Mouse (Mus musculus) CH12.LX (cell line): ENCODE measurements at regions not wholly inside any gene's neighbourhood (a gene's known extent, or its start where the extent isn't known, plus 50 kb on each side); places are given as distances from the start of the nearest gene placed in this dataset.

Source experiments
- DNase-seq: peaks from one replicate; pipeline ENCODE4 v3.0.0-alpha.2; 2013; ENCODE audit errors: extremely low read depth
- H3K27ac ChIP-seq: 2 replicates; pipeline ENCODE4 v1.5.1; 2012; ENCODE audit warnings: low read depth, mild to moderate bottlenecking, control low read depth, moderate library complexity; ENCODE audit not compliant: insufficient read depth
- H3K27me3 ChIP-seq: replicated peaks from 2 replicates; pipeline ENCODE3; 2012; ENCODE audit warnings: inconsistent platforms
- H3K36me3 ChIP-seq, 2 experiments: replicated peaks in 1 of 2; 2 replicates each; pipeline versions ENCODE3 to v1.6.1; 2012; ENCODE audit warnings: inconsistent platforms in 1 of 2, low read length in 1 of 2, mild to moderate bottlenecking in 1 of 2, mixed read lengths in 1 of 2, moderate library complexity in 1 of 2; ENCODE audit not compliant: control insufficient read depth in 1 of 2, insufficient read depth in 1 of 2
- H3K4me1 ChIP-seq, 2 experiments: 2 replicates each; pipeline ENCODE4 v1.6.1; 2012; ENCODE audit warnings: inconsistent platforms in 1 of 2, moderate library complexity in 1 of 2; ENCODE audit not compliant: insufficient read depth in 2 of 2, control insufficient read depth in 1 of 2
- H3K4me2 ChIP-seq: 2 replicates; pipeline ENCODE4 v1.6.1; 2012; ENCODE audit warnings: low read depth, mild to moderate bottlenecking, control low read depth; ENCODE audit not compliant: poor library complexity, insufficient read depth, severe bottlenecking
- H3K4me3 ChIP-seq, 3 experiments: fragments of 150-350 bp in 1 of 3; sonication (generic) in 1 of 3; replicated peaks in 1 of 3; 2 replicates each; pipeline versions ENCODE3 to v1.5.1; 2011 to 2012; ENCODE audit warnings: low read depth in 2 of 3, low read length in 2 of 3, mild to moderate bottlenecking in 2 of 3, moderate library complexity in 2 of 3, control low read depth in 1 of 3, improper control_type of control experiment in 1 of 3, inconsistent platforms in 1 of 3, mixed read lengths in 1 of 3; ENCODE audit not compliant: poor library complexity in 1 of 3
- H3K79me2 ChIP-seq: replicated peaks from 2 replicates; pipeline ENCODE4 v1.6.1; 2012; ENCODE audit warnings: mild to moderate bottlenecking, moderate library complexity; ENCODE audit not compliant: control insufficient read depth, poor library complexity, insufficient read depth, severe bottlenecking; ENCODE audit errors: extremely low read depth
- H3K9ac ChIP-seq: 2 replicates; pipeline ENCODE4 v1.6.1; 2012; ENCODE audit warnings: low read depth, mild to moderate bottlenecking, control low read depth, moderate library complexity; ENCODE audit not compliant: insufficient read depth
- H3K9me3 ChIP-seq: replicated peaks from 2 replicates; pipeline ENCODE3; 2012; ENCODE audit warnings: low read length, inconsistent platforms, mixed read lengths
- BHLHE40 ChIP-seq: IDR thresholded peaks from 2 replicates; pipeline ENCODE4 v1.6.1; 2011; ENCODE audit warnings: mild to moderate bottlenecking, low read depth, low read length, improper control_type of control experiment
- CHD1 ChIP-seq: IDR thresholded peaks from 2 replicates; pipeline ENCODE4 v1.6.1; 2012; ENCODE audit warnings: low read depth, low read length, improper control_type of control experiment, inconsistent platforms
- ELF1 ChIP-seq: IDR thresholded peaks from 2 replicates; pipeline ENCODE4 v1.6.1; 2014; ENCODE audit warnings: low read depth, mild to moderate bottlenecking, inconsistent platforms, low read length, improper control_type of control experiment
- ETS1 ChIP-seq: conservative IDR thresholded peaks from 2 replicates; pipeline ENCODE4 v1.6.1; 2012; ENCODE audit warnings: low read depth, mild to moderate bottlenecking, inconsistent platforms, low read length, improper control_type of control experiment, moderate library complexity
- HCFC1 ChIP-seq: IDR thresholded peaks from 2 replicates; pipeline ENCODE4 v1.6.1; 2012; ENCODE audit warnings: low read depth, mild to moderate bottlenecking, inconsistent platforms, low read length, improper control_type of control experiment
- MAX ChIP-seq: IDR thresholded peaks from 2 replicates; pipeline ENCODE4 v1.6.1; 2011; ENCODE audit warnings: low read length, improper control_type of control experiment
- MAZ ChIP-seq: IDR thresholded peaks from 2 replicates; pipeline ENCODE4 v1.6.1; 2012; ENCODE audit warnings: low read depth, mild to moderate bottlenecking, inconsistent platforms, low read length, improper control_type of control experiment, moderate library complexity
- MEF2A ChIP-seq: IDR thresholded peaks from 2 replicates; pipeline ENCODE4 v1.6.1; 2014; ENCODE audit warnings: low read depth, mild to moderate bottlenecking, inconsistent platforms, low read length, improper control_type of control experiment, borderline replicate concordance
- MXI1 ChIP-seq: IDR thresholded peaks from 2 replicates; pipeline ENCODE4 v1.6.1; 2011; ENCODE audit warnings: mild to moderate bottlenecking, low read depth, low read length, improper control_type of control experiment
- PAX5 ChIP-seq: IDR thresholded peaks from 2 replicates; pipeline ENCODE4 v1.6.1; 2012; ENCODE audit warnings: low read length, inconsistent platforms, mixed read lengths
- RAD21 ChIP-seq: IDR thresholded peaks from 2 replicates; pipeline ENCODE4 v1.6.1; 2011; ENCODE audit warnings: low read depth, mild to moderate bottlenecking, low read length, improper control_type of control experiment, moderate library complexity
- TBP ChIP-seq: conservative IDR thresholded peaks from 2 replicates; pipeline ENCODE4 v1.6.1; 2011; ENCODE audit warnings: low read depth, low read length, improper control_type of control experiment
- ZC3H11A ChIP-seq: IDR thresholded peaks from 2 replicates; pipeline ENCODE4 v1.6.1; 2012; ENCODE audit warnings: low read depth, mild to moderate bottlenecking, inconsistent platforms, low read length, improper control_type of control experiment
- ZKSCAN1 ChIP-seq: IDR thresholded peaks from 2 replicates; pipeline ENCODE4 v1.6.1; 2012; ENCODE audit warnings: low read depth, inconsistent platforms, low read length, improper control_type of control experiment, borderline replicate concordance
- ZMIZ1 ChIP-seq: IDR thresholded peaks from 2 replicates; pipeline ENCODE4 v1.6.1; 2012; ENCODE audit warnings: low read depth, mild to moderate bottlenecking, inconsistent platforms, low read length, improper control_type of control experiment
- ZNF384 ChIP-seq: IDR thresholded peaks from 2 replicates; pipeline ENCODE4 v1.6.1; 2012; ENCODE audit warnings: low read depth, low read length, improper control_type of control experiment, inconsistent platforms
- dilution Hi-C: fragments of 300-500 bp; cut with MboI; formaldehyde crosslinking; loops from 2 replicates; pipeline ENCODE4 v1.14.3; 2020; ENCODE audit warnings: low sequenced_read_pairs; ENCODE audit not compliant: extremely low pct_unique_long_range_greater_than_20kb, extremely low pct_ligation_motif_present
- in situ Hi-C: fragments of 300-500 bp; cut with MboI; formaldehyde crosslinking; loops from 3 replicates; pipeline ENCODE4 v1.14.3; 2019; ENCODE audit warnings: low sequenced_read_pairs, low pct_ligation_motif_present, low pct_unique_long_range_greater_than_20kb, mixed read lengths

DNA sequence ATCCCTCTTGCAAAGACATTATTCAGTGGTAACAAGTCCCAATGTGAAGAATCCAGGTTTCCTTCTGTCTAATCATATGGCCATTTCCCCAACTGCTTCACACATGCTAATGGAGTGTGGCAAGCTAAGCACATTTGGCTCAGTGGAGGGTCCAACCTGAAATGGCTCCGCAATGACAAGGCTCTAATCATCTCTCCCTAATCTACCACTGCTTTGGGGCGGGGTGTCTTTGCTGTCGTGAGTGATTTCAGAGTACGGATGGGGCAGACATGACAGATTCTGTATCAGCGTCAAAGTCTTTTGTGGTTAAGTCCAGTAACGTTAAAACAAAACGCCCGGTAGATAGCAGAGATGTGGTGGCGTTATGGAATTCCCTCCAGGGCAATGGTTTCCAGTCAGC is 52.2 kb upstream of the Lmo4 start:
- no peaks in the 10 kb centered on the region for H3K27me3 ChIP-seq
- dilution Hi-C loops (no loop called here), in situ Hi-C loops (no loop called here)
- H3K27ac ChIP-seq: no peak overlapping the region
- no peaks in the 10 kb centered on the region for H3K79me2 ChIP-seq
- H3K4me3 ChIP-seq: no peak overlapping the region
- DNase-seq: no peak
- TF ChIP-seq MEF2A (no peak), ETS1 (no peak), ELF1 (no peak), RAD21 (no peak), ZNF384 (no peak), CHD1 (no peak), MAX (no peak), TBP (no peak), ZKSCAN1 (no peak), PAX5 (no peak), ZMIZ1 (no peak), ZC3H11A (no peak)
- no peaks in the 10 kb centered on the region for H3K9me3 ChIP-seq
- no peak overlapping the region for H3K9ac ChIP-seq
- no peaks in the 10 kb centered on the region for H3K36me3 ChIP-seq
- peaks cover 6 to 17% of the 10 kb centered on the region in 2 experiments for H3K4me1 ChIP-seq
- no peak overlapping the region for H3K4me2 ChIP-seq

DNA sequence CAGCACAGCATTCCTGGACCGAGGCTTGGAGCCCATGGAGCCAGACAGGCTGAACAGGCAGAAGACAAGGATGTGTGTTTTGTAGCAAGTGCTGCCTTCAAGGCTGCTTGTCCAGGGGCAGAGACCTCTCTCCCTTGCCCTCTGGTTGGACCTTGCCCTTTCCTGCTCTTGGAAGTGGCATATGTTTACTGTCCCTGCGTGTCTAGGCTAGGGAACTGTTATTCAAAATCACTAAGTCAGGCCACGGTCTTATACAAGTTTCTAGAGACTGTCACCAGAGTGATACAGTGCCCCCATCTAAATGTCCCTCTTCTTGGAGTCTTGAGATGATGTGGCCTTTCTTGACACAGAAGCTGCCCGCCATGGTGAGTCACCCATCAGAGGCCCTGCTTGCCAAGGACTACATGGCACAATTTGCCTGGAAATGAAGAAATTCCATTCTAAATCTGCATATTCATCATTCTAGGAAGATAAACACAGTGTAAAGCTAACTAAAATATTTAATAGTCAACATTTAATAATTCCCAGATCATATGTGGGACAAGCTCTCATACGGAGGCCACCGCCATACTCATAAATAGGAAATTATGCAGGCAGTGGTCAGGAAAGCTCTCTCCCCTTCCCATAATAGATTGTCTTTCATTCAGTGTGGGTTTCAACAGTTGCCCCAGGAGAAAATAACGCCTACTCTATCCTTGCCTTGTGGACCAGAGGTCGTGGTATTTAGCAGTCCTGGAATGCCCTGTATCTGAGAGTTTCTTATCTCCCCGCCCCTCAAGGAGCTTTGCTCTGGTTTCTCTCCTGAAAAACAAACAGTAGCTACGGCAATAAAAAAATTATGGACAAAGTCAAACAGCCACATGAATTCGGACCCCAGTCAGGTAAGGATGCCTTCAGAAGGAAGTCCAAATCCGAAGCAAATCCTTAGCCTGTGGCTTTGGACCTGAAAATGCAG is 50.9 kb upstream of the Lmo4 start:
- no peak for TF ChIP-seq MEF2A
- no peak for TF ChIP-seq MAZ
- no peak for TF ChIP-seq ETS1
- TF ChIP-seq TBP: no peak
- TF ChIP-seq HCFC1: no peak
- TF ChIP-seq ZNF384: no peak
- no peak for TF ChIP-seq MXI1
- no peak for TF ChIP-seq BHLHE40
- Histone ChIP-seq H3K9me3 (no peaks in the 10 kb centered on the region), H3K79me2 (no peaks in the 10 kb centered on the region), H3K4me3 (no peak overlapping the region), H3K4me1 (peaks cover 7 to 17% of the 10 kb centered on the region in 2 experiments), H3K36me3 (no peaks in the 10 kb centered on the region), H3K27ac (no peak overlapping the region), H3K9ac (no peak overlapping the region), H3K27me3 (no peaks in the 10 kb centered on the region), H3K4me2 (no peak overlapping the region)
- in situ Hi-C loops: no loop called here
- no peak for DNase-seq
- dilution Hi-C loops: no loop called here
